In the genomic region with DNA sequence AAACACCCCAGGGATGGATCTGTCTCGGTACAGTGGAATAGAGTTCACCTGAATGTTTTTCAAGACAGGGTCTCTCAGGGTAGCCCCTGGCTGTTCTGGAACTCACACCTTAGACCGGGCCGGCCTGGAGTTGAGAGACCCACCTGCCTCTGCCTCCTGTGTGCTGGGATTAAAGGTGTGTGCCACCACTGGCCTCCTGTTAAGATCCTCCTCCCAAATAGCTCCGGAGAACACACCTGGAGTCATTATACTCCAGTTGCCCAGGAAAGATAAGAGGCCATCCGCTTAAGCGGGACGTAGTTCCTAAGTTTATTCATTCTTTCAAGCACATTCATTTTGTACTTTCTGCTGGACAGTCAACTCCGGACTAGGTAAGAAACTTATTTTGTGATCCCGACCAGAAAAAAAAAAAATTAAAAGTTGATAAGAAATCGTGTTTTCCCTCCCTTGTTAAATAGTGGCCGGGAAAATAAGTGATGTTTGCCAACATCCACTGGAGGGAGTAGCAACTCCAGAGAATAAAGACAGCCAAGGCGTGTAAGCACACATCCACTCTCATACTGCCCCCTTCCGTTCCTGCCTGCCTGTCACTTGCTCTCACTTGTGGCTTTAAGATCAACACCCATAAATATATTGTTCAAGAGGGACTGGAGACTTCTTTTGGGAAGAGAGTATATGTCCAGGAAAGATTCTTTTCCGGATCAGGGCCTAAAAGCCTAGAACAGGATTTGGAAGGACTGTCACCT, we compare ENCODE assay signal across 8 mouse cellular contexts. TPM values are rescaled to one million over a fixed set of nuclear protein-coding genes. Genes with fewer than 3 reads are reported as not detected.
DNase-seq lines count a peak whose midpoint lies in the region; ATAC-seq and TF ChIP-seq lines count a peak whose summit lies in the region.

No protein-coding gene starts in this region.

- H3K4me2 ChIP-seq in forebrain, embryonic 13.5 days = peak overlapping the region; percentile 81
- peak overlapping the region; percentile 99 for H3K4me2 ChIP-seq in hindbrain, postnatal 0 days (ENCODE audit: low read depth, low read length)
- H3K4me2 ChIP-seq in limb, embryonic 13.5 days (replicated peaks) = peak overlapping the region; percentile 92
- H3K4me2 ChIP-seq in midbrain, embryonic 13.5 days (replicated peaks) = peak overlapping the region; percentile 96
- H3K4me2 ChIP-seq in stomach, postnatal 0 days (replicated peaks; ENCODE audit: low read depth) = peak overlapping the region; percentile 96

- no peaks in the 10 kb centered on the region; the same call in 1 of the 2 replicates for H3K9me3 ChIP-seq in forebrain, embryonic 13.5 days (replicated peaks)
- H3K9me3 ChIP-seq in hindbrain, postnatal 0 days (ENCODE audit: low read length) = no peaks in the 10 kb centered on the region
- no peaks in the 10 kb centered on the region for H3K9me3 ChIP-seq in limb, embryonic 13.5 days
- H3K9me3 ChIP-seq in midbrain, embryonic 13.5 days = no peaks in the 10 kb centered on the region
- no peaks in the 10 kb centered on the region for H3K9me3 ChIP-seq in stomach, postnatal 0 days (ENCODE audit: control insufficient read depth, low read length)

- H3K27ac ChIP-seq in forebrain, embryonic 13.5 days = 0 out of 2 replicates have a peak overlapping the region, but pooled peaks have one; percentile 66
- no peak overlapping the region for H3K27ac ChIP-seq in hindbrain, postnatal 0 days
- H3K27ac ChIP-seq in limb, embryonic 13.5 days = peak overlapping the region; percentile 75
- no peak overlapping the region for H3K27ac ChIP-seq in midbrain, embryonic 13.5 days
- peak overlapping the region; percentile 78 for H3K27ac ChIP-seq in stomach, postnatal 0 days (replicated peaks)

- DNase-seq in heart, adult 11 months = peak; percentile 96
- DNase-seq in heart, postnatal 25 days (ENCODE audit: low spot score) = no peak
- DNase-seq in c-Kit-positive CD71-negative TER-119-negative erythroid progenitor cells, embryonic 14.5 days (ENCODE audit: low read depth) = peak; percentile 76
- DNase-seq in hindbrain, postnatal 0 days (ENCODE audit: low spot score) = peak; percentile 90
- DNase-seq in stomach, postnatal 0 days (ENCODE audit: low spot score) = peak; percentile 82

- H3K9ac ChIP-seq in forebrain, embryonic 13.5 days = peak overlapping the region; percentile 77
- peak overlapping the region; percentile 67 for H3K9ac ChIP-seq in hindbrain, postnatal 0 days (replicated peaks; ENCODE audit: low read length)
- H3K9ac ChIP-seq in limb, embryonic 13.5 days = peak overlapping the region; percentile 79
- peak overlapping the region; percentile 70 for H3K9ac ChIP-seq in midbrain, embryonic 13.5 days (replicated peaks)
- peak overlapping the region; percentile 76 for H3K9ac ChIP-seq in stomach, postnatal 0 days (ENCODE audit: low read length)

- H3K36me3 ChIP-seq in forebrain, embryonic 13.5 days (ENCODE audit: poor library complexity, severe bottlenecking) = no peaks in the 10 kb centered on the region
- H3K36me3 ChIP-seq in hindbrain, postnatal 0 days (ENCODE audit: insufficient read depth, low read length) = no peaks in the 10 kb centered on the region
- no peaks in the 10 kb centered on the region for H3K36me3 ChIP-seq in limb, embryonic 13.5 days
- H3K36me3 ChIP-seq in midbrain, embryonic 13.5 days = no peaks in the 10 kb centered on the region
- H3K36me3 ChIP-seq in stomach, postnatal 0 days (ENCODE audit: control insufficient read depth, insufficient read depth, low read length) = no peaks in the 10 kb centered on the region

- no peak for TF ChIP-seq EP300 in stomach, postnatal 0 days (optimal IDR thresholded peaks at IDR 0.05)

- H3K4me3 ChIP-seq in forebrain, embryonic 13.5 days = peak overlapping the region; percentile 77
- peak overlapping the region; percentile 78 for H3K4me3 ChIP-seq in hindbrain, postnatal 0 days (ENCODE audit: low read length)
- H3K4me3 ChIP-seq in limb, embryonic 13.5 days = peak overlapping the region; percentile 84
- H3K4me3 ChIP-seq in midbrain, embryonic 13.5 days (replicated peaks) = peak overlapping the region; percentile 55
- H3K4me3 ChIP-seq in stomach, postnatal 0 days (ENCODE audit: low read depth, low read length) = peak overlapping the region; percentile 70

- no peaks in the 10 kb centered on the region for H3K27me3 ChIP-seq in forebrain, embryonic 13.5 days
- no peaks in the 10 kb centered on the region for H3K27me3 ChIP-seq in hindbrain, postnatal 0 days (ENCODE audit: insufficient read depth, low read length)
- no peaks in the 10 kb centered on the region for H3K27me3 ChIP-seq in limb, embryonic 13.5 days
- H3K27me3 ChIP-seq in midbrain, embryonic 13.5 days = no peaks in the 10 kb centered on the region
- H3K27me3 ChIP-seq in stomach, postnatal 0 days (ENCODE audit: control insufficient read depth, insufficient read depth, low read length) = no peaks in the 10 kb centered on the region

- WGBS in forebrain, embryonic 13.5 days = 14% methylated on average over 14 of the region's 14 CpGs
- 9% methylated on average over 14 of the region's 14 CpGs for WGBS in hindbrain, postnatal 0 days
- WGBS in limb, embryonic 13.5 days = 9% methylated on average over 14 of the region's 14 CpGs
- 12% methylated on average over 14 of the region's 14 CpGs for WGBS in midbrain, embryonic 13.5 days
- 11% methylated on average over 14 of the region's 14 CpGs for WGBS in stomach, postnatal 0 days

- H3K4me1 ChIP-seq in forebrain, embryonic 13.5 days = peaks cover 25% of the 10 kb centered on the region
- H3K4me1 ChIP-seq in hindbrain, postnatal 0 days (ENCODE audit: insufficient read depth, low read length) = no peaks in the 10 kb centered on the region; the same call in 1 of the 2 replicates
- peaks cover 11% of the 10 kb centered on the region for H3K4me1 ChIP-seq in limb, embryonic 13.5 days
- H3K4me1 ChIP-seq in midbrain, embryonic 13.5 days (replicated peaks) = peaks cover 17% of the 10 kb centered on the region
- H3K4me1 ChIP-seq in stomach, postnatal 0 days (replicated peaks; ENCODE audit: control insufficient read depth, insufficient read depth) = no peaks in the 10 kb centered on the region

- TF ChIP-seq CTCF in hindbrain, postnatal 0 days (IDR thresholded peaks at IDR 0.05; ENCODE audit: low read depth) = peak; percentile 92
- peak; percentile 97 for TF ChIP-seq CTCF in stomach, postnatal 0 days (IDR thresholded peaks at IDR 0.05; ENCODE audit: low read depth)

- intact Hi-C loops in heart, postnatal 25 days (cut with DNase I) = no loop called here

- ATAC-seq in forebrain, embryonic 13.5 days = peak; percentile 2; the same call in 1 of the 2 replicates
- no peak; the same call in 1 of the 2 replicates for ATAC-seq in hindbrain, postnatal 0 days
- ATAC-seq in limb, embryonic 13.5 days (ENCODE audit: low FRiP score, low read depth) = no peak
- peak; percentile 29 for ATAC-seq in midbrain, embryonic 13.5 days
- no peak for ATAC-seq in stomach, postnatal 0 days (ENCODE audit: low FRiP score, low TSS enrichment)

RNA-seq across cellular contexts. Expression of gene Nab2, which starts 9.4 kb away (rescaled TPM):
- total RNA-seq in heart, postnatal 25 days (2021) = 1 to 10 TPM; 5.6 to 7.0 TPM
- 1.6 and 2.0 TPM in 2 replicates for polyA plus RNA-seq in forebrain, embryonic 13.5 days (2015; fragmentation: Nextera tagmentation; extraction: Ambion mirVana)
- 3.5 and 4.1 TPM in 2 replicates for total RNA-seq in hindbrain, postnatal 0 days (2014; rRNA removed)
- 1.1 and 1.6 TPM in 2 replicates for polyA plus RNA-seq in hindbrain, postnatal 0 days (2015; fragmentation: Nextera tagmentation; extraction: Ambion mirVana)
- 18.1 and 18.5 TPM in 2 replicates for polyA plus RNA-seq in limb, embryonic 13.5 days (2015; fragmentation: Nextera tagmentation; extraction: Ambion mirVana)
- polyA plus RNA-seq in midbrain, embryonic 13.5 days (2015; fragmentation: Nextera tagmentation; extraction: Ambion mirVana) = 1.2 and 1.8 TPM in 2 replicates
- 6.8 and 8.9 TPM in 2 replicates for polyA plus RNA-seq in stomach, postnatal 0 days (2015; fragmentation: Nextera tagmentation; extraction: Ambion mirVana)

RNA-seq across cellular contexts. Expression of gene Nemp1, which starts 11.1 kb away (rescaled TPM):
- total RNA-seq in heart, postnatal 25 days (2021) = 1 to 10 TPM; 3.4 to 4.4 TPM
- polyA plus RNA-seq in forebrain, embryonic 13.5 days (2015; fragmentation: Nextera tagmentation; extraction: Ambion mirVana) = 6.7 and 7.0 TPM in 2 replicates
- 2.8 and 4.1 TPM in 2 replicates for total RNA-seq in hindbrain, postnatal 0 days (2014; rRNA removed)
- 2.2 and 3.0 TPM in 2 replicates for polyA plus RNA-seq in hindbrain, postnatal 0 days (2015; fragmentation: Nextera tagmentation; extraction: Ambion mirVana)
- 9.3 and 9.9 TPM in 2 replicates for polyA plus RNA-seq in limb, embryonic 13.5 days (2015; fragmentation: Nextera tagmentation; extraction: Ambion mirVana)
- polyA plus RNA-seq in midbrain, embryonic 13.5 days (2015; fragmentation: Nextera tagmentation; extraction: Ambion mirVana) = 4.6 and 4.8 TPM in 2 replicates
- polyA plus RNA-seq in stomach, postnatal 0 days (2015; fragmentation: Nextera tagmentation; extraction: Ambion mirVana) = 4.1 and 4.5 TPM in 2 replicates

RNA-seq across cellular contexts. Expression of gene Myo1a, which starts 27.2 kb away (rescaled TPM):
- total RNA-seq in heart, postnatal 25 days (2021) = under 1 TPM in 1 of 2 experiments, not detected in 1; 0.10 TPM
- polyA plus RNA-seq in forebrain, embryonic 13.5 days (2015; fragmentation: Nextera tagmentation; extraction: Ambion mirVana) = 0.60 and 0.83 TPM in 2 replicates
- total RNA-seq in hindbrain, postnatal 0 days (2014; rRNA removed) = 0.21 and 0.36 TPM in 2 replicates
- polyA plus RNA-seq in hindbrain, postnatal 0 days (2015; fragmentation: Nextera tagmentation; extraction: Ambion mirVana) = 0.50 and 0.53 TPM in 2 replicates
- 0.31 and 0.42 TPM in 2 replicates for polyA plus RNA-seq in limb, embryonic 13.5 days (2015; fragmentation: Nextera tagmentation; extraction: Ambion mirVana)
- polyA plus RNA-seq in midbrain, embryonic 13.5 days (2015; fragmentation: Nextera tagmentation; extraction: Ambion mirVana) = 0.28 and 0.53 TPM in 2 replicates
- 39.3 and 42.1 TPM in 2 replicates for polyA plus RNA-seq in stomach, postnatal 0 days (2015; fragmentation: Nextera tagmentation; extraction: Ambion mirVana)

RNA-seq across cellular contexts. Expression of gene Stat6, which starts 35.0 kb away (rescaled TPM):
- total RNA-seq in heart, postnatal 25 days (2021) = 10 to 100 TPM; 45.3 to 47.6 TPM
- 2.6 and 2.7 TPM in 2 replicates for polyA plus RNA-seq in forebrain, embryonic 13.5 days (2015; fragmentation: Nextera tagmentation; extraction: Ambion mirVana)
- total RNA-seq in hindbrain, postnatal 0 days (2014; rRNA removed) = 5.3 and 9.5 TPM in 2 replicates
- polyA plus RNA-seq in hindbrain, postnatal 0 days (2015; fragmentation: Nextera tagmentation; extraction: Ambion mirVana) = 4.7 and 5.3 TPM in 2 replicates
- 14.3 and 15.0 TPM in 2 replicates for polyA plus RNA-seq in limb, embryonic 13.5 days (2015; fragmentation: Nextera tagmentation; extraction: Ambion mirVana)
- polyA plus RNA-seq in midbrain, embryonic 13.5 days (2015; fragmentation: Nextera tagmentation; extraction: Ambion mirVana) = 3.8 and 4.3 TPM in 2 replicates
- 31.4 and 34.6 TPM in 2 replicates for polyA plus RNA-seq in stomach, postnatal 0 days (2015; fragmentation: Nextera tagmentation; extraction: Ambion mirVana)

RNA-seq across cellular contexts. Expression of gene Tac2, which starts 46.5 kb away (rescaled TPM):
- total RNA-seq in heart, postnatal 25 days (2021) = not detected
- 0.35 TPM in 1 of 2 replicates, not detected in the other for polyA plus RNA-seq in forebrain, embryonic 13.5 days (2015; fragmentation: Nextera tagmentation; extraction: Ambion mirVana)
- 2.3 and 5.4 TPM in 2 replicates for total RNA-seq in hindbrain, postnatal 0 days (2014; rRNA removed)
- 5.6 and 6.7 TPM in 2 replicates for polyA plus RNA-seq in hindbrain, postnatal 0 days (2015; fragmentation: Nextera tagmentation; extraction: Ambion mirVana)
- polyA plus RNA-seq in limb, embryonic 13.5 days (2015; fragmentation: Nextera tagmentation; extraction: Ambion mirVana) = 0.70 and 1.8 TPM in 2 replicates
- polyA plus RNA-seq in midbrain, embryonic 13.5 days (2015; fragmentation: Nextera tagmentation; extraction: Ambion mirVana) = not detected in 2 replicates
- 0.34 and 0.35 TPM in 2 replicates for polyA plus RNA-seq in stomach, postnatal 0 days (2015; fragmentation: Nextera tagmentation; extraction: Ambion mirVana)

Comparison
In these comparisons a context has a peak if more than half of its experiments do, and no peak if none do; other contexts are left out.
1. ATAC-seq: peak in forebrain, embryonic 13.5 days (single experiment) and midbrain, embryonic 13.5 days (single experiment); none in hindbrain, postnatal 0 days (single experiment), limb, embryonic 13.5 days (single experiment) and stomach, postnatal 0 days (single experiment).
2. H3K27ac ChIP-seq: peak in forebrain, embryonic 13.5 days (single experiment), limb, embryonic 13.5 days (single experiment) and stomach, postnatal 0 days (single experiment); none in hindbrain, postnatal 0 days (single experiment) and midbrain, embryonic 13.5 days (single experiment).
3. RNA of gene Myo1a, which starts 27.2 kb away (polyA plus RNA-seq): 39.3 to 42.1 TPM in stomach, postnatal 0 days; 0.60 to 0.83 TPM in forebrain, embryonic 13.5 days, 0.50 to 0.53 TPM in hindbrain, postnatal 0 days, 0.31 to 0.42 TPM in limb, embryonic 13.5 days and 0.28 to 0.53 TPM in midbrain, embryonic 13.5 days; every median in the first group is over 10 times any median in the second.
4. Peak in every context shown above with its lines, with median percentiles within 50 percentile points of each other: H3K4me2 ChIP-seq, H3K4me3 ChIP-seq and H3K9ac ChIP-seq.